Mouse (Mus musculus): ENCODE measurements at regions not wholly inside any gene's neighbourhood (a gene's known extent, or its start where the extent isn't known, plus 50 kb on each side); places are given as distances from the start of the nearest gene placed in this dataset.
"Not testable (repeated sequence)": the region's sequence is repeated elsewhere in the genome, so short reads cannot be mapped to it uniquely, and the experiment has no call there.

- not testable (repeated sequence) for DNase-seq (ENCODE audit: low read depth, low spot score)
Observed at GRCm38 (mm10) chr9:11441241-11441997, 536.8 kb upstream of the Cntn5 start.

DNA sequence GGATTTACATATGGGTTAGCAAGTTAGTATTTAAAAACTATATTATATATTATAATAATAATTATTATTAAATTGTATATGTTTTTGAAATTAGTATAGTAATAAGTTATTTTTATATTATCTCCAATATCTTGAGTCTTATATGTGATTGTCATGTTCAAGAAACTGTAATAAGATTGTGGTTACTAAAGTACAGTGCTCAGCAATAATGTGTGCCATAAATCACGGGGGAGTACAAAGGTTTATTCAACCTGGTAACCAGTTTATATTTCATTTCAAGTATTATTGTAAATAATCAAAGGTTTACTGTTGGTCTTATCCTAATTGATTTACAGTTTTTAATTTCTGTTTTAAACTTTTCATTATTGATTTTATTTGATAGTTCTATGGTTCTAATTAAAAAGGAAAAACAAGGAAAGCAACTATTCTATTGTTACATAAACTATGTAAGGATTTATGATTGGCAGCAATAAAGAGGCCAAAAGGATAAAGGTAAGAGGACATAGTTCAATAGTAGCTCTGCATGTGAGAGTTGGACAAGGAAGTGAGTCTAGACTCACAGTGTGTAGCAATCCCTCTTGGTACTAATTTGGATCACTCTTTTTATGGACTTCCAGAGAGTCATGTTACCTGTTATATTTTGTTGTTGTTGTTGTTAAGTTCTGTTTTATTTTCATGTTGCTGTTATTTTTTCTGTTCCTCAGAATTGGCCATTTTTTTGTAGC, 532.0 kb upstream of the Cntn5 start:
- DNase-seq (ENCODE audit: low read depth, low spot score) = no peak

DNA sequence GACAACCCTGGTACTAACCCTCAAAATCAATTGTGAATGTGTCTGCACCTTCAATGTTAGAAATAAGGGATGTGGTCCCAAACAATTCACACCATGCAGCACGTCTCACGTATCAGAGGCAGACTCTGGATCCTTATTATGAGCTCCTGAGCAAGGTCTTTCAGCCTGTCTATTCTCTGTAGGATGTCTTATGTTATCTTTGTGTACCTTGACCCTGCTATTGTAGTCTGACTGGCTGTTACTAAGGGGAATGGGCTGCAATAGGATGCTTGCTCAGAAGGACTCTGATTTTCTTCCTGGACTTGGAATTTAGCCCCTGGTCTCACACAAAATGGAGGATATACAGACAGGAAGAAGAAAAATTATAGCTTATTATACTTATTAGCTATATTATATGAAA, 531.4 kb upstream of the Cntn5 start:
- no peak for DNase-seq (ENCODE audit: low read depth, low spot score)

GRCm38 (mm10) chr9:11435019-11435418, 530.4 kb upstream of the Cntn5 start:
- peak; percentile 16 for DNase-seq (ENCODE audit: low read depth, low spot score)

GRCm38 (mm10) chr9:11426473-11426872, 521.9 kb upstream of the Cntn5 start:
- no peak for DNase-seq (ENCODE audit: low read depth, low spot score)

- DNase-seq (ENCODE audit: low read depth, low spot score) = no peak
Observed at GRCm38 (mm10) chr9:11396829-11397228, 492.3 kb upstream of the Cntn5 start.

DNA sequence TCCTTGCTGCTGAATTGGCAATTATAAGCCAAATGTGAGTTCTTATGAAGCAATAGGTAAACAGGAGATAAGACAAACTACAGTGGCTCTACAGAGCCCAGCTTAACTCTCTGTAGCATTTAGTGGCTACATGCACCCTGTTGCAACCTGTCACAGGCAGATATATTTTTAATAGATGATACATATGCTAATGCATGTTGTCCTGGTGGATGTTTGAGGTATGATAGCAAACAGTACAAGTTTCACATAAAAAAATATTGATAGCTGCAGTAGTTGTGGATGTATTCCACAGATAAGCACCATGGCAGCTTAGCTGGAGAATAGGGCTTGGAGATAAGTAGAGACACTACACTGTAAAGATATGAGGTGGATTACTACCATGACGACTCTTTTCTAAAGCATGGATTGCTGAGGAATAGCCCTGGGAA, 477.1 kb upstream of the Cntn5 start:
- no peak for DNase-seq (ENCODE audit: low read depth, low spot score)

GRCm38 (mm10) chr9:11380531-11380930, 476.0 kb upstream of the Cntn5 start:
- DNase-seq (ENCODE audit: low read depth, low spot score) = no peak

DNA sequence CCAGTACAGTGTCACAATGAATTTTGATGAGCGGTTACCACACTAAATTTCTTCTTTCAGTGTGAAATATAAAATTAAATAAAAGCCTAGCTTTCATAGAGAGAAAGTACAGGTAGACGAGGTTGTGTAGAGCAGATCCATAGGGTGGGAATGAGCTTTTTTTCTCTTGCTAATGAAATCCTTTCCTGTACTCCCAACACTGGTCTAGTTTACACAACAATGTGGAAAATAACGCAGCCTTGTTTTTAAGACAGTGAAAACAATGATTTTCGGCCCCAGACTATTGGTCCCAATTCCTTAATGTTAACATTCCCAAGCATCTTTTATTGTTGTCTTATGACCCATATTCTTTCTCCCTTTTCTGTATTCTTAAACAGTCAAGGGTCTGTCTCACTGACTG, 473.5 kb upstream of the Cntn5 start:
- DNase-seq (ENCODE audit: low read depth, low spot score) = no peak

DNA sequence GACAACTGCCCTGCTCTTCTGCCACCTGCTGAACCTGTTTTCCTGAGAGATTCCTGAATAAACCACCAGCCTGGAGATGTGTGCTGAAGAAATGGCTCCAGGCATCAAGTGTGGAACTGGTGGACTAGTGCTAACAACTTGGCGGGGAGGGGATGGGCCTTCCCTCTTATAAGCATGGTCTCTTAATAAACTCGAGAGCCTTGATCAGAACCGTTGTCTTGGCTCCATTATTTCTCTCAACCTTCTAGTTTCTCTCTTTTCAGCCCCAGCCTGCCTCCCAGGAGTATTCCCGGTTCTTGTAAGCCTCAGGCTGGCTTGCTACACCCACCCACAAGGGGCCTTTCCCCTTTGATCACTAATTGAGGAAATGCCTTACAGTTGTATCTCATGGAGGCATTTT, 473.0 kb upstream of the Cntn5 start:
- no peak for DNase-seq (ENCODE audit: low read depth, low spot score)

DNA sequence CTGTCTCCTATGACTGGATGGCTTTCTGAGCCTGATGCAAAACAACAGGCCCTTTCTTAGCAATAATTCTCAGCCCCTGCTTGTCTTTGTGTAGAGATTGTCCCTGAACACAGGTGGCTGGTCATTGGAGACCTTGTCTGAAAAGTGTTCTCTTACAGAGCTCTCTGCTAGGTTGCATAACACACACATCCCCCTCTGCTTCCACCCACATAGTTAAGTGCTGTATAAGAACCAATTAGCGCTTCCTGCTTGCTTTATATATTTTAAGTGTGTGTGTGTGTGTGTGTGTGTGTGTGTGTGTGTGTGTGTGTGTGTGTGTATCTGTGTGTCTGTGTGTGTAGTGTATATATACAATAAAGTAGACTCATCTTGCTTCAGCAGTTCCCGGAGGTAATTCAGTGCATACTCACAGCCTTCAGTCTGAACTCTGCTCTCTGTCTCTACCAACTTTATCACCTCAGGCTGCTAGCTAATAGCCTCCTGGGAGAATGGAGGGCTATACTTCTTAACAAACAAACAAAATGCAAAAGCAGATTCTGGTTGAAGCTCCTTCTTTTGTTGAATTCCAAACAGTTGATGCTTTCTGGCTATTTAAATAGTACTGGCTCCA, 468.8 kb upstream of the Cntn5 start:
- no peak for DNase-seq (ENCODE audit: low read depth, low spot score)

- no peak for DNase-seq (ENCODE audit: low read depth, low spot score)
Observed at GRCm38 (mm10) chr9:11368056-11368455, 463.5 kb upstream of the Cntn5 start.

DNA sequence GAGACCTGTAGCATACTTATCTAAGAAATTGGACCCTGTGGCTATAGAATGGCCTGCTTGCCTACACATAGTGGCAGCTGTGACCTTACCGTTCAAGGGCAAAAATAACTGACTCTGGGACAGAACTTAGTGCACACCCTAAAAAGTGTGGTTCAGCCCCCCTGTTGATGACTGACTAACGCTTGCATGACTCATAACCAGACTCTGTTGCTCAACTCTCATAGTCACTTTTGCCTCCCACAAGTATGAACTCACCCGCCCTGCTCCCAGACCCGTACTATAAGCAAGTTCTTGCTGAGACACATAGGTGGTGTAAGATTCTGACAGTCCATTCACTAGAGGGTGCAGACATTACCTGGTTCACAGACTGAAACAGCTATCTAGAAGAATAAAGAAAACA, 424.3 kb upstream of the Cntn5 start:
- no peak for DNase-seq (ENCODE audit: low read depth, low spot score)

DNA sequence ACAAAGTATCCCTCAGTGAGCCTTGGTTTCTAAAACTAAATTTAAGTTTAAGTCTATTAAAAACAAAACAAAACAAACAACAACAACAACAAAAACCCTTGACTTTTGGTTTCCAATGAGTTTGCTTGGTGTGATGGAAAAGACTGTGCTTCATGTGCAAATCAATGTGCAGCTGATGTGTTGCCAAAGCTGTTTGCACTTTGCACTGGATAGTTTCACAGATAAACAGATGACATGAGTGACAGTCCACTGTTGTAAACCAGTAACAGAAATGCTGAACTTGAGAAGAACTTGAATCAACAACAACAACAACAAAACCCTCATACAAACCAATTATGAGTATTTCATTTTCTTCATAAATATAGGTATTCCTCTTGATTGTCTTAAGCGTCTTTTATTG, 412.6 kb upstream of the Cntn5 start:
- no peak for DNase-seq (ENCODE audit: low read depth, low spot score)

GRCm38 (mm10) chr9:11297116-11297515, 392.5 kb upstream of the Cntn5 start:
- DNase-seq (ENCODE audit: low read depth, low spot score) = not testable (repeated sequence)

DNA sequence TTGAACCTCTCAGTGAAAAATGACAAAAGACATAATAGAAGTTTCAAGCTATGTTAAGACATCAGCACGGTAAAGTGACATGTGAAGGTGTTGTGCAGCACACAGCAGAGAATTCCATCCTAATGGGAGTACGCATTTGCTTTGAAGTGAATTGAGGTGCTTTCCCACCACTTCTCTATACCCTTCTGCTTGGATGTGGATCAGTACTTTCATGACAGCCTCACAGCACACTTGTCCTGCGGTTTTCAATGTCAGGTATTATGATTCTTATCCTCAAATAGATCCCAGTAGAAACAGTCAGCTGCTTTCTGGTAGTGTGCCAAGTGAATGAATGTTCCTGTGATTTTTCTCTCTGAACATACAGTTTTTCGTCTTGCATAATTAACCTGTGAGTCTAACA, 380.6 kb upstream of the Cntn5 start:
- DNase-seq (ENCODE audit: low read depth, low spot score) = no peak

DNA sequence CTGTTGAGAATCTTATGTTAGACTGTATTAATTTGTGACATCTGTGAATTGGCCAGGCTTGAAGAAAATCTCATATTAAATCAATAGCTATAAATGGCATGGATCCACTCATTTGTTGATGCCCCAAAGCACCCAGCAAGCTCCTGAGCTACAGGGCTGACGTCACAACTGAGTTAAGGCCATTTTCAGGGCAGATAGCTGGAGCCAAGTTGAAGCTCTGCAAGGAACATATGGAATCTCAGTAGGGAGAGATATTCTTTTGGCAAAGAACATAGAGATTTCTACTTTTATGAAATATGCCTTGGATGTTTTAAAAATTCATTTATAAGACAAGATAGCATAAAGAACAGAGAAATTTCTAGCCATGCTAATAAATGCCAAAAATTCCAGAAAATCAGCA, 380.0 kb upstream of the Cntn5 start:
- DNase-seq (ENCODE audit: low read depth, low spot score) = no peak

GRCm38 (mm10) chr9:11279409-11280127, 375.0 kb upstream of the Cntn5 start:
- DNase-seq (ENCODE audit: low read depth, low spot score) = no peak

DNA sequence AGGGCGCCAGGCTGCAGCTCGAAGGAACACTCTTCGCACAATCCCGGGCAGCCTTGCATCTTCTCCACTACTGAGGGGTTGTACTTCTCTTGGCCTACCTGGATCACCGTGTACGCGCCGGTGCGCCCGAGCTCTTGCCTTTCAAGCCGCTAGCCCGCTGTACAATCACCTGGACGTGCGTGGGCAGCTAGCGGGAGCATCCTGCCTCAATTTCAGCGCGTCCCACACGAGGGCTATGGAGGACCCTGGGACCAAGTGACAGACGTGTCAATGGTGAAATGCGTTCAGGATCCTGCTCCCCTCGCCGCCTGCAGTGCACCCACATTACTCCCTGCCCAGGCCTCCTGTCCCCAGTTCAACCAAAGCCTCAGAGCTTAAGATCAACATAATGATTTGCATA, 373.2 kb upstream of the Cntn5 start:
- DNase-seq (ENCODE audit: low read depth, low spot score) = no peak

DNA sequence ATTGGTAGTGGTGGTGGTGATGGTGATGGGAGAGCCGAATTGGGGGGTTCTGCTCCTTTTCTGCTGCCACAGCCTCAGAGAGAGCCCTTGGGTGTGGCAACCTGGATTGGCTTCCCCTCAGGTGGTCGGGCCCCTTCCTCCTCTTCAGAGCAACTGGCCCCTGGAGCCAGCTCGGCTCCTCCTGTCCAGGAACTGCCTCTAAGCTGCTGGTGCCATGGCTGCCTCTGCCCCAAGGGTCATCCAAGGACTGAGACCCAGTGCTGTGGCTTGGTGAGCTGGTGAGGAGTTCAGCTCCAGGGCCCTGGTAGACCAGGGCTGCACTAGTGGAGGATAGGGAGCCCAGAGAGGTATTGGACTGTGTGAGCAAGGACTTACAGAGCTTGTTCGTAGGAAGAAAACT, 372.4 kb upstream of the Cntn5 start:
- no peak for DNase-seq (ENCODE audit: low read depth, low spot score)

- no peak for DNase-seq (ENCODE audit: low read depth, low spot score)
Observed at GRCm38 (mm10) chr9:11256848-11257247, 352.3 kb upstream of the Cntn5 start.

DNA sequence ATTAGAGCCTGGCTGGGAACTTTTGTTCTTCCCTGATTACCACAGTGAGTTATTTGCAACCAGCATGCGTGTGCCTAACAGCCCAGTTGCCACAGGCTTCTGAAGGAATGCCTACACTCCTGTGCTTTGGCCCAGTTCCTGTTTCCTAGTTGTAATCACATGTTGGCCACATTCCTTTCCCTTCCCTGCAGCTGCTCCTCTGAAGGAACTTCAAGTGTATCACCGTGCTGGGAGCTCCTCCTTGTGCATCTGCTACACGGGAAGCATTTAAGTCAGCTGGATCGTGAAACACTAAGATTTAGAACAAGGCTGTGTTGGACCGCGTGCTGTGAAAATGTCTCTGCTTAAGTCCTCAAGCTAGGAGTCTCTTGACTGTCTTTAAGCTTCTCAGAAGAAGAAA, 302.3 kb upstream of the Cntn5 start:
- DNase-seq (ENCODE audit: low read depth, low spot score) = no peak

All from retina, adult 2 months (tissue).